Mouse (Mus musculus): ENCODE data around the gene Foxo6. TPM values are rescaled to one million over a fixed set of nuclear protein-coding genes. Genes with fewer than 3 reads are reported as not detected.

Gene Foxo6
- polyA plus RNA-seq, 1 experiment from 2014 or later = 0.39 TPM

DNA sequence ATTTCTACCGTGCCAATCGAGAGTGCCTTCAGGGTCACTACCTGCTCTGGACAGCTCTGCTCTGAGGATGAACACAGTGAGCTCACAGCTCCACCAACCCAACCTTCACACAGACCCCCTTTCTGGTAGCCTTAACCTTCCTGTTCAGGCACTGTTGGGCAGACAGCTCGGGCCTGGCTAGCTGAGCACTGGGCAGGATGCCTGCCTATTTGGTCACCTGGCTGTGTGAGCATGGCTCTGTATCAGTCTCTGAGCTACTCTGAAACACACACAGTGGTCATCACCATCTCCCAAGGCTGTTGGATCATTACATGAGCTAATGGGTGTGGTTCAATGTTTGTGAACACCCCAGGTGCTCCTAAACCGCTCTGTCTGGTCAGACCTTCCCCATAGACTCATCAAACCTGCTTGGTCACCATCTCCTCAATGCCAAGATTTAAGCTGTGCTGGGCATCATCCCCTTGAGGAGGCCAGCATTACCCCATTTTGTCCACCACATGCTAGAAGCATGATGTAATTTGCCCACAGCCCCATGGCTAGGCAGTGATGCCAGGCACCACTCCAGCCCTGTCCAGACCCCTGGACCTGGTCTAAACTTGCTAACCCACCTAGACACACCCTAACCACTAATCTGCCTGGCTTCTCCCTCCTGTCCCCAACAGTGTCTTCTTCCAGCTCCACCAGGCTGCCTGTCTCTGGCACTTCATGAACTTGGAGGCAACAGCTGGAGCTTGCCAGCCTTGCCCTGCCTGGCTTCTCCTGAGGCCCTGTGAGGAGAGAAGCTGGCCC is 16.8 kb downstream of the Foxo6 start:
- Histone ChIP-seq H3K36me3 (ENCODE audit: control insufficient read depth, insufficient read depth, low read length) (no peaks in the 10 kb centered on the region), H3K4me2 (ENCODE audit: low read depth, low read length, severe bottlenecking) (no peak overlapping the region), H3K9me3 (ENCODE audit: control insufficient read depth, low read length) (no peaks in the 10 kb centered on the region), H3K4me1 (replicated peaks; ENCODE audit: control insufficient read depth, insufficient read depth, low read length) (peaks cover 26% of the 10 kb centered on the region), H3K27ac (ENCODE audit: low read depth, low read length) (no peak overlapping the region), H3K4me3 (ENCODE audit: low read depth, low read length) (no peak overlapping the region), H3K9ac (ENCODE audit: low read length) (no peak overlapping the region), H3K27me3 (ENCODE audit: control insufficient read depth, insufficient read depth, low read length) (peaks cover 66% of the 10 kb centered on the region)
- 69% methylated on average over 4 of the region's 4 CpGs for WGBS
- DNase-seq (ENCODE audit: low spot score) (no peak), ATAC-seq (replicated peaks; ENCODE audit: low FRiP score) (no peak)

DNA sequence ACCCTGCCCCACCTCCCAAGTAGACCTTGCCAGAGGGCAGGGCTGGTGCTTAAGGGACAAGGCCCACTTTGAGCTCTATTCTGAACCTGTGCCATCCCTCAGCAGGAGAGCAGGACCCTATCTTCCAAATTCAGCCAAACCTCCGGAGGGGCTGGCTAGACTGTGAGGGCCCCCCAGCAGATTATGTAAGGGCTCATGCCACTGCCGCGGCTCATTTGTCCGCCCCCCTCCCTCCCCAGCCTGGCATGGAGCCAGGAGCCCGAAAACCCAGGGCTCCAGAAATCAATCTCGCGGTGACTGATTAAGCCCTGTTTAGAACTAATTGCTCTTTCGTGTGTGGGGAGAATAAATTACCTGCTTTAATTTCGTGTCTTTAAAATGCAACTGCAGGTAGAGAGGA is 17.7 kb downstream of the Foxo6 start:
- Histone ChIP-seq H3K27ac (ENCODE audit: low read depth, low read length) (no peak overlapping the region), H3K4me3 (ENCODE audit: low read depth, low read length) (no peak overlapping the region), H3K4me2 (ENCODE audit: low read depth, low read length, severe bottlenecking) (no peak overlapping the region), H3K9ac (ENCODE audit: low read length) (no peak overlapping the region), H3K36me3 (ENCODE audit: control insufficient read depth, insufficient read depth, low read length) (no peaks in the 10 kb centered on the region), H3K9me3 (ENCODE audit: control insufficient read depth, low read length) (no peaks in the 10 kb centered on the region), H3K27me3 (ENCODE audit: control insufficient read depth, insufficient read depth, low read length) (peaks cover 69% of the 10 kb centered on the region), H3K4me1 (replicated peaks; ENCODE audit: control insufficient read depth, insufficient read depth, low read length) (peaks cover 26% of the 10 kb centered on the region)
- no peak for ATAC-seq (replicated peaks; ENCODE audit: low FRiP score)
- DNase-seq (ENCODE audit: low spot score) = peak; percentile 64
- WGBS = 6% methylated on average over 9 of the region's 9 CpGs

DNA sequence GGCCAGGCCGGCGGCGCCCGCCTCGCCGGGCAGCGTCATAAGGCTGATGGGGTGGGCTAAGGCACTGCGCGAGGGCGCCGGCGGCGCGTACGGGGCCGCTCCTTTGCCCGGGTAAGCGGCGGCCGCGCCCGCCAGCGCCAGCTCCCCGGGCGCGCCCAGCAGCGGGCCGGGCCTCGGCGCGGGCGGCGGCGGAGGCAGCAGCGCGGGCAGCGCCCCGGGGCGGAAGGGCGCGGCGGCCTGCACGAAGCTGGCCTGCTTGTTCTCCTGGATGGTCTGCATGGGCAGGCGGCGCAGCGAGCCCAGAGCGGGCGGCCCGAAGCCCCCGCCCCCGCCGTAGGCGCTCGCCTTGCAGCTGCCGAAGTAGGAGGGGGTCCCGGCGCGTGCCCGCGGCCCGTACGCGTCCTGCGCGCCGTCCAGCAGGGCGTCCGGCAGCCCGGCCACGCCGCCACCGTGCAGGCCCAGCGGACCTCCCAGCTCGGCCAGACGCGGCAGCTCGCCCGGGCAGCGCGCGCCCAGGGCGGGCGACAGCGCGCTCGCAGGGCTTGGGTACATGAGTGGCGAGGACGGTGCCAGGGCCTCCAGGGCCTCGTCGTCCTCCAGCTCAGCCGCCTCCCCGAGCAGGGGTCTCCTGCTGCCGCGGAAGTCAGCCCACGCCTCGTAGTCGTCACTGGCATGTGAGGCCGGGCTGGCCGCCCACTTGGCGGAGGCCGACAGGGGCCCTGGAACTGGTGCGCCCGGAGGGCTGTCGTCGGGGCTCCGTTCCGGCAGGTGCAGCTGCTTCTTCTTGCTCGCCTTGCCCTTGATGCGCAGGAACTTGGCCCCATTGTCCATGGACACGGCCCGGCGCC is 18.7 kb downstream of the Foxo6 start:
- ATAC-seq (replicated peaks; ENCODE audit: low FRiP score) (peak; percentile 8; the same call in 1 of the 2 replicates), DNase-seq (ENCODE audit: low spot score) (peak; percentile 74)
- Histone ChIP-seq H3K36me3 (ENCODE audit: control insufficient read depth, insufficient read depth, low read length) (no peaks in the 10 kb centered on the region), H3K4me3 (ENCODE audit: low read depth, low read length) (peak overlapping the region; percentile 32), H3K27me3 (ENCODE audit: control insufficient read depth, insufficient read depth, low read length) (peaks cover 72% of the 10 kb centered on the region), H3K4me2 (ENCODE audit: low read depth, low read length, severe bottlenecking) (peak overlapping the region; percentile 57), H3K4me1 (replicated peaks; ENCODE audit: control insufficient read depth, insufficient read depth, low read length) (peaks cover 31% of the 10 kb centered on the region), H3K27ac (ENCODE audit: low read depth, low read length) (no peak overlapping the region), H3K9me3 (ENCODE audit: control insufficient read depth, low read length) (no peaks in the 10 kb centered on the region), H3K9ac (ENCODE audit: low read length) (peak overlapping the region; percentile 41)
- WGBS = under 1% methylated on average over 89 of the region's 112 CpGs

DNA sequence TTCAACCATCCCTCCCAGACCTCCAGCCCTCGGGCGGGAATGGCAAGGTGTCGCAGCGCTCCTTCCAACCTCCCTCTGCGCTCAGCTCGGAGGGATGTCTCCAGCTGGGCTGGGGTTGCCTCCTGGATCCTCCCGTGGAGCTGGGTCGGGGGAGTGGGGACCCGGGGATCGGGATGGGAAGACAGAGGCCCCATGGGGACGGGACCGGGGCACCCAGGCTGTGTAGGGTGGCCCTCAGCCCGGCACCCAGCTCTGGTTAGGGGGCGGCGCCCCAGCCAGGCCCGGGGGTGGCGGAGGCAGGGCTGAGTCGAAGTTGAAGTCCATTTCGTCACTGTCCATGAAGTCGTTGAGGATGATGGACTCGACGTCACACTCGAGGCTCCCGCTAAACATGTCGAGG is 19.5 kb downstream of the Foxo6 start:
- no peak for ATAC-seq (replicated peaks; ENCODE audit: low FRiP score)
- H3K4me1 ChIP-seq (replicated peaks; ENCODE audit: control insufficient read depth, insufficient read depth, low read length) = peaks cover 37% of the 10 kb centered on the region
- no peaks in the 10 kb centered on the region for H3K9me3 ChIP-seq (ENCODE audit: control insufficient read depth, low read length)
- H3K4me3 ChIP-seq (ENCODE audit: low read depth, low read length) = peak overlapping the region; percentile 32
- H3K27me3 ChIP-seq (ENCODE audit: control insufficient read depth, insufficient read depth, low read length) = peaks cover 72% of the 10 kb centered on the region
- H3K36me3 ChIP-seq (ENCODE audit: control insufficient read depth, insufficient read depth, low read length) = no peaks in the 10 kb centered on the region
- H3K27ac ChIP-seq (ENCODE audit: low read depth, low read length) = no peak overlapping the region
- H3K4me2 ChIP-seq (ENCODE audit: low read depth, low read length, severe bottlenecking) = peak overlapping the region; percentile 57; the same call in 1 of the 2 replicates
- H3K9ac ChIP-seq (ENCODE audit: low read length) = peak overlapping the region; percentile 41
- WGBS = 5% methylated on average over 25 of the region's 25 CpGs
- peak; percentile 66 for DNase-seq (ENCODE audit: low spot score)

DNA sequence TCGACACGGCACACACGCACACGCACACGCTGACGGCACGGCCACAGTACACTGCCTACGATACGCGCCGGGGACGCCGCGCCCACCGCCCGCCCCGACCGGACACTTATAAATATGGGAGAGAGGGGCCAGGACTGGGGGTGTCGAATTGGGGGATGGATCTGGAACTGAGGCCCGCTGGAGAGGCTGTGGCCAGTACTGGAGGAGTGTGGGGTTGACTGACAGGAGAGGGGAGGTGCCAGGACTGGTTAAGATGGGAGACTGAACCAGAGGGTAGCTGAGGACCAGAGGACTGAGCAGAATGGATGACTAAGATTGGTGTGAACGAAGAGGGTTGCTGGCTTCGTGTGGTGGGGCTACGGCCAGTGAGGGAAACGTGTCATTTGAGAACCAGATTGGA is 20.0 kb downstream of the Foxo6 start:
- no peaks in the 10 kb centered on the region for H3K36me3 ChIP-seq (ENCODE audit: control insufficient read depth, insufficient read depth, low read length)
- H3K4me2 ChIP-seq (ENCODE audit: low read depth, low read length, severe bottlenecking) = no peak overlapping the region
- no peak overlapping the region for H3K27ac ChIP-seq (ENCODE audit: low read depth, low read length)
- peaks cover 43% of the 10 kb centered on the region for H3K4me1 ChIP-seq (replicated peaks; ENCODE audit: control insufficient read depth, insufficient read depth, low read length)
- H3K4me3 ChIP-seq (ENCODE audit: low read depth, low read length) = 0 out of 2 replicates have a peak overlapping the region, but pooled peaks have one; percentile 32
- 18% methylated on average over 24 of the region's 24 CpGs for WGBS
- ATAC-seq (replicated peaks; ENCODE audit: low FRiP score) (no peak; the same call in 1 of the 2 replicates), DNase-seq (ENCODE audit: low spot score) (peak; percentile 54)
- H3K9me3 ChIP-seq (ENCODE audit: control insufficient read depth, low read length) = no peaks in the 10 kb centered on the region
- peaks cover 72% of the 10 kb centered on the region for H3K27me3 ChIP-seq (ENCODE audit: control insufficient read depth, insufficient read depth, low read length)
- H3K9ac ChIP-seq (ENCODE audit: low read length) = no peak overlapping the region

DNA sequence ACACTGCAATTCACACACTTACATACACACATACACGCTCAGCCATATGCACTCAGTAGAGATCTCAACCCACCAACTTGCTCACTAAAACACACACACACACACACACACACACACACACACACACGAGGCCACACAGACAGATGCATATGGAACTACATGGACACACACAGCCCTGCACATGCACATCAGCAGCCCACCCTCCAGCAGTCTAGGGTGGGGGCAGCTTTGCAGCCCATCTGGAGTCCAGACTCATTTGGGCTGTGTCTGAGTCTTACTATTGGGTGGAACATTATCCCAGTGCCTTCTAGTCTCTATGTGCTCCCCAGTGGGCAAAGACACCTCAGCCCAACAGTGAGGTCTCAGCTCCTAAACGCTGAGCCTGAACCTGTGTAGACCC is 23.0 kb downstream of the Foxo6 start:
- DNase-seq (ENCODE audit: low spot score) = no peak
- Histone ChIP-seq H3K9ac (ENCODE audit: low read length) (no peak overlapping the region), H3K27ac (ENCODE audit: low read depth, low read length) (no peak overlapping the region), H3K4me1 (replicated peaks; ENCODE audit: control insufficient read depth, insufficient read depth, low read length) (peaks cover 48% of the 10 kb centered on the region), H3K27me3 (ENCODE audit: control insufficient read depth, insufficient read depth, low read length) (peaks cover 48% of the 10 kb centered on the region), H3K4me3 (ENCODE audit: low read depth, low read length) (no peak overlapping the region), H3K9me3 (ENCODE audit: control insufficient read depth, low read length) (no peaks in the 10 kb centered on the region), H3K36me3 (ENCODE audit: control insufficient read depth, insufficient read depth, low read length) (no peaks in the 10 kb centered on the region), H3K4me2 (ENCODE audit: low read depth, low read length, severe bottlenecking) (no peak overlapping the region)
- 69% methylated on average over 3 of the region's 3 CpGs for WGBS
- no peak for ATAC-seq (replicated peaks; ENCODE audit: low FRiP score)

DNA sequence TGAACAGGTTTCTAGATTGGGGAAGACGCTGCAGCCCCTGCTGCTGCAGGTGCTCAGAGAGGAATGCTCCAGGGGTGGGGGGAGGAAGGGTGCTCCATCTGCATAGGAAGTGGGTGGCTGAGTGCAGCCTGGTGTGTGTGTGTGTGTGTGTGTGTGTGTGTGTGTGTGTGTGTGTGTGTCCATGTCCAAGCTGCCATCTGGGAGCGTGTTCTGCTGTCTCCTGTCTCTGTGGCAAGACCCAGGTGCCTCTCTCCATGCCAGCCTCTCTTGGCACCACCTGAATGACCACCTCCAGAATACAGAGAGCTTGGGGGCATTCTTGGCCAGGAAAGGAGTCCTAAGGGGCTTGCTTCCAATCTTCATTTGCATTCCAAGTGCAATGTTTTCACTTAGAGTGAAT is 24.4 kb downstream of the Foxo6 start:
- Histone ChIP-seq H3K27ac (ENCODE audit: low read depth, low read length) (no peak overlapping the region), H3K36me3 (ENCODE audit: control insufficient read depth, insufficient read depth, low read length) (no peaks in the 10 kb centered on the region), H3K9ac (ENCODE audit: low read length) (no peak overlapping the region), H3K4me1 (replicated peaks; ENCODE audit: control insufficient read depth, insufficient read depth, low read length) (peaks cover 37% of the 10 kb centered on the region), H3K4me3 (ENCODE audit: low read depth, low read length) (no peak overlapping the region), H3K27me3 (ENCODE audit: control insufficient read depth, insufficient read depth, low read length) (peaks cover 34% of the 10 kb centered on the region), H3K9me3 (ENCODE audit: control insufficient read depth, low read length) (no peaks in the 10 kb centered on the region), H3K4me2 (ENCODE audit: low read depth, low read length, severe bottlenecking) (no peak overlapping the region)
- no peak for ATAC-seq (replicated peaks; ENCODE audit: low FRiP score)
- no peak for DNase-seq (ENCODE audit: low spot score)
- 35% methylated on average over 2 of the region's 2 CpGs for WGBS

DNA sequence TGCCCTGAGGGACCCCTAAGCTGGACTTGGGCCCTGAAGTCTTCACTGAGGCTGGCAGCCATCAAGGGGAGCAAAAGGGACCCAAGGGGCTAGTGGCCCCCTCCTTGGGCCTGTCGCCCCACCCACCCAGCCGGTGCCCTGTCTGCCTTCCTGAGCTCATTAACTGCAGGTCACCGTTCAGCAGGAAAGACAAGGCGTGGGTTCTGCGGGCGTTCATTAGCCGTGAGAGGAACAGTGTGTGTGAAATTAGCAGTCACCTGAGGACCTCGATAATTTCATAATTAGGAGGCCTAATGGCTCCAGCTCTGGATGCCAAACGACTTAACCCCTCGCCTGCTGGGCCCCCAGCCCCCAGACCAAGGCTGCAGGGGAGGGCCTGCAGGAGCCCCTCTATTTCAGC is 24.9 kb downstream of the Foxo6 start:
- Histone ChIP-seq H3K4me1 (replicated peaks; ENCODE audit: control insufficient read depth, insufficient read depth, low read length) (peaks cover 32% of the 10 kb centered on the region), H3K9me3 (ENCODE audit: control insufficient read depth, low read length) (no peaks in the 10 kb centered on the region), H3K4me3 (ENCODE audit: low read depth, low read length) (no peak overlapping the region), H3K27ac (ENCODE audit: low read depth, low read length) (no peak overlapping the region), H3K9ac (ENCODE audit: low read length) (no peak overlapping the region), H3K27me3 (ENCODE audit: control insufficient read depth, insufficient read depth, low read length) (peaks cover 29% of the 10 kb centered on the region), H3K4me2 (ENCODE audit: low read depth, low read length, severe bottlenecking) (0 out of 2 replicates have a peak overlapping the region, but pooled peaks have one; percentile 16), H3K36me3 (ENCODE audit: control insufficient read depth, insufficient read depth, low read length) (no peaks in the 10 kb centered on the region)
- WGBS = 22% methylated on average over 10 of the region's 10 CpGs
- peak; percentile 34; the same call in 1 of the 2 replicates for ATAC-seq (replicated peaks; ENCODE audit: low FRiP score)
- DNase-seq (ENCODE audit: low spot score) = peak; percentile 69

Data from forebrain, embryonic 11.5 days (tissue).